Mouse (Mus musculus) forebrain, embryonic 12.5 days (tissue): ENCODE results near the gene 1700029I15Rik. TPM values are rescaled to one million over a fixed set of nuclear protein-coding genes. Genes with fewer than 3 reads are reported as not detected.

Source experiments
- ATAC-seq: fragments of 200-750 bp; cut with Nextera tagmentation; 2 replicates; pipeline ENCODE4 v1.8.0; 2017; ENCODE audit warnings: moderate TSS enrichment; ENCODE audit not compliant: low FRiP score
- H3K27ac ChIP-seq: fragments of 300-500 bp; sonication (generic); 2 replicates; pipeline ENCODE4 v1.5.1; 2016; ENCODE audit warnings: mild to moderate bottlenecking
- H3K27me3 ChIP-seq: fragments of 300-500 bp; sonication (generic); 2 replicates; pipeline ENCODE4 v1.6.1; 2016; ENCODE audit warnings: mild to moderate bottlenecking
- H3K36me3 ChIP-seq: fragments of 300-500 bp; sonication (generic); replicated peaks from 2 replicates; pipeline ENCODE4 v1.6.1; 2016; ENCODE audit warnings: mild to moderate bottlenecking
- H3K4me1 ChIP-seq: fragments of 300-500 bp; sonication (generic); 2 replicates; pipeline ENCODE4 v1.6.1; 2016
- H3K4me2 ChIP-seq: fragments of 300-500 bp; sonication (generic); 2 replicates; pipeline ENCODE4 v1.6.1; 2016; ENCODE audit warnings: mild to moderate bottlenecking, moderate library complexity
- H3K4me3 ChIP-seq: fragments of 300-500 bp; sonication (generic); replicated peaks from 2 replicates; pipeline ENCODE4 v1.5.1; 2016; ENCODE audit warnings: mild to moderate bottlenecking
- H3K9ac ChIP-seq: fragments of 300-500 bp; sonication (generic); 2 replicates; pipeline ENCODE4 v1.6.1; 2016; ENCODE audit warnings: mild to moderate bottlenecking
- H3K9me3 ChIP-seq: fragments of 300-500 bp; sonication (generic); 2 replicates; pipeline ENCODE4 v1.6.1; 2016
- WGBS: fragments of 180-500 bp; shearing (Covaris S2); methylation state at CpG from one replicate; pipeline ENCODE4 v1.1.7; 2016; 5-methylcytosine and 5-hydroxymethylcytosine counted together
- polyA plus RNA-seq: library from polyadenylated mRNA; unstranded; fragments of >200 nt; fragmentation: Nextera tagmentation; extraction: Ambion mirVana; gene quantifications from 2 replicates; pipeline ENCODE4 v1.2.1, GENCODE M21; 2016

The 1700029I15Rik gene
- polyA plus RNA-seq, 1 experiment from 2014 or later: 5.6 TPM

DNA sequence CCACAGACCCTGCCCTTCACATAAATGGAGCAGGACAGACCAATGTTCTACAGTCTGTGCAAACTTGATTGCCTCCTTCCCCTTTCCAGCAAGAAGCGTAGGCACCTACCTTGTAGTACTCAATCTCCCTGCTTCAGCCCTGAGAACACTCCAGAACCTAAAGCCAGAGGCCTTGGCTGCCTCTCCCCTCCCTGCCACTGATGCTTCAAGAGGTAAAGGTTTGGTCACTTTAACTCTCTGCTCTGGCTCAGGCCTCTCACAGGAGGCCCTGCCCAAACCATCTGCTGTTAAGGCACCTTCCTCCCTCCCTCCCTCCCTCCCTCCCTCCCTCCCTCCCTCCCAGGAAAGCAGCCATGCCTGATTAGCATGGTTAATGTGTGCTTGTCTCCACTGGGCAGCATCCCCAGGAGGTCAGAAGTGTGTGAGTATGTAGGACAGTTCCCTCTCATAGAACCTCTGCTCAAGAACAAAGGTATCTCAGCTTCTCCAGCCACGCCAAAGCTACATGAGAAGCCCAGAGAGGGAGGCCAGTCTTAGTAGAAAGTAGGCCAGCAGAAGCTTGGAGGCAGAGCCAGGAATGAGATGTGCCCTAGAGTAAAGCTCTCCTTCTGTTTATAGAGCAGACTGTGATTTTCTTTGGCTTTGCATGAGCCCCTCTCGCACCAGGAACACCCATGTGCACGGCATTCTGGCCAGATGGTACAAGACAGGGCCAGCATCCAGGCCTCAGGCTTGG, 20.4 kb downstream of the 1700029I15Rik start:
- Histone ChIP-seq H3K9ac (no peak overlapping the region), H3K36me3 (peaks cover 32% of the 10 kb centered on the region), H3K9me3 (no peaks in the 10 kb centered on the region), H3K27me3 (no peaks in the 10 kb centered on the region), H3K27ac (no peak overlapping the region), H3K4me3 (no peak overlapping the region), H3K4me1 (peaks cover 39% of the 10 kb centered on the region), H3K4me2 (no peak overlapping the region)
- ATAC-seq: no peak
- WGBS: 82% methylated on average over 4 of the region's 4 CpGs

- Histone ChIP-seq H3K9ac (no peak overlapping the region), H3K27me3 (no peaks in the 10 kb centered on the region), H3K4me1 (peaks cover 33% of the 10 kb centered on the region), H3K4me3 (no peak overlapping the region), H3K9me3 (no peaks in the 10 kb centered on the region), H3K36me3 (peaks cover 43% of the 10 kb centered on the region), H3K4me2 (no peak overlapping the region), H3K27ac (no peak overlapping the region)
- no peak for ATAC-seq
- WGBS: 92% methylated on average over 5 of the region's 5 CpGs
Observed at GRCm38 (mm10) chr2:92403776-92404319, 21.5 kb downstream of the 1700029I15Rik start.

- WGBS: 90% methylated on average over 6 of the region's 6 CpGs
- no peaks in the 10 kb centered on the region for H3K9me3 ChIP-seq
- H3K27me3 ChIP-seq: no peaks in the 10 kb centered on the region
- peaks cover 27% of the 10 kb centered on the region for H3K4me1 ChIP-seq
- H3K9ac ChIP-seq: no peak overlapping the region
- H3K36me3 ChIP-seq: peaks cover 52% of the 10 kb centered on the region
- no peak for ATAC-seq
- no peak overlapping the region for H3K4me3 ChIP-seq
- H3K27ac ChIP-seq: no peak overlapping the region
- H3K4me2 ChIP-seq: no peak overlapping the region
Observed at GRCm38 (mm10) chr2:92404737-92405136, 22.4 kb downstream of the 1700029I15Rik start.

DNA sequence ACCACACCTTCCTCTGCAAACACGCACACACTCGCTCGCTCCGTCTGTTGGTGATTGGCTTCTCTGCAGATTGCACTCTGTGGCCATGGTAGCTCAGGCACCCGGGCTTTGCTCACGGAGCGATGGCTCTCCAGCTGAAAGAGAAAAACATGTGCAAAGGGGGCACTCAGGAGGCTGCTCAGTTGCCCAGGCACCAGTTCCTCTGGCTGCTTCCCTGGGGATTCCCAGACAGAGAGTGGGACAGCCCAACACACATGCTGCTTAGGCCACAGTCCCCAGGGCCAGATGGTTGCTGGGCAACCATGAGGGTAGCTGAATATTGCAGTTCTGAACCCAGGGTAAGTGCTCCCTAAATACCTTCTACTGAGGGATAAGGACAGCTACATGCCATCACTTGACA, 23.3 kb downstream of the 1700029I15Rik start:
- no peak for ATAC-seq
- H3K4me3 ChIP-seq: no peak overlapping the region
- no peaks in the 10 kb centered on the region for H3K27me3 ChIP-seq
- H3K36me3 ChIP-seq: peaks cover 61% of the 10 kb centered on the region
- H3K4me2 ChIP-seq: no peak overlapping the region
- 0 out of 2 replicates have a peak overlapping the region, but pooled peaks have one; percentile 27 for H3K27ac ChIP-seq
- H3K9me3 ChIP-seq: no peaks in the 10 kb centered on the region
- WGBS: 91% methylated on average over 7 of the region's 7 CpGs
- H3K4me1 ChIP-seq: peaks cover 19% of the 10 kb centered on the region
- no peak overlapping the region for H3K9ac ChIP-seq

DNA sequence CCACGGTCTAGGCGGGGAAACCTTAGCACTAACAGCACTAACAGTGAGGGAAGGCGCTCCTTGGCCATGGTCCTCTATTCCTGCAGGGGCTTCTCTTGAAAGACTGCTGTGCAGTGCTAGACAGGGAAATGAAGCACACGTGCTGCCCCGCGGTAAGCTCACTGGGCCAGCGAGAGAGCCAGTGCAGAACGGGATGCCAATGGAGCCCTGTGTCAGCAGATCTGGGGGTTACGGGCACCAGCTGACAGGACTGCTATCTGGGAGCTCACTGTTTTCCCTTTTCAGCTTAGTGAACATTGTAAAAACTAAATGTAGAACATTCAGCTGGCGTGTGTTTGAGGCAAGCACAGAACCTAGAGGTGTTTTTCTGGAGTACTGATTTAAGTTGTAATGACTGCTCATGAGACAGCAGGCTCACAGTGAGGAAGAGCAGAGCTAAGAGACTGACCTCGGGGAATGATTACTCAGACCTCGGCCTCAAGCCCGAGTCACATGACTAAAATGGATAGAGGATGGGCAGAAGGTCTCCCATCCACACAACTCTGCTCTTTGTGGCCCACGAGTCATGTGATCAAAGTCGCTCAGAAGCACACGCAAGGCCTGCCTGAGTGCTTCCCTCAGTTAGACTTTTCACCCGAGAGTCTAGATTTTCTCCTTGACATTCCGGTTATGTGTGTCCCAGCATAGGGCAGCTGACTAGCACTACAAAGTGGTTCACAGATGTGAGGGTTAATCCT, 26.1 kb downstream of the 1700029I15Rik start:
- no peak for ATAC-seq
- Histone ChIP-seq H3K36me3 (peaks cover 89% of the 10 kb centered on the region), H3K4me2 (no peak overlapping the region), H3K27me3 (no peaks in the 10 kb centered on the region), H3K4me3 (no peak overlapping the region), H3K9ac (no peak overlapping the region), H3K27ac (no peak overlapping the region), H3K9me3 (no peaks in the 10 kb centered on the region), H3K4me1 (peaks cover 9% of the 10 kb centered on the region)
- 91% methylated on average over 18 of the region's 18 CpGs for WGBS

DNA sequence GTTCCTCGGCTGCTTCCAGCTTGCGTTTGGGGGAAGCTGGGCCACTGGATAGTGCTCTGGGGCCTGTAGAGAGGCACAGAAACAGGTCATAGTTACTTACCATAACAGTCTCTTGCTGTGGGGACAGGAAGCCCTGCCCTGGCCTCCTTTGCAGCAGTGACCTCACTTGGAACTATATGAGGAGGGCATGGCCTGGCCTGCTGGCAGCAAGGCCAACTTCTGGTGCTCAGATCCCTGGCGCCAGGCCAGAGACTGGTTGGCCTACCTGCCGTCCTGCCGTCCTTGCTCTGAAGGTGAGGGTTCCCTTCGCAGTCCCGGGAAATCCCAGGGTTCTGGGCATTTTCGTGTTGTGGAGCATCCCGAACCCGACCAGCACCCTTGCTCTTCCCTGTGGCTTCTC, 29.4 kb downstream of the 1700029I15Rik start:
- H3K36me3 ChIP-seq: peaks cover 89% of the 10 kb centered on the region
- no peaks in the 10 kb centered on the region for H3K9me3 ChIP-seq
- WGBS: 94% methylated on average over 10 of the region's 10 CpGs
- H3K4me2 ChIP-seq: no peak overlapping the region
- ATAC-seq: no peak
- no peak overlapping the region for H3K9ac ChIP-seq
- H3K4me3 ChIP-seq: no peak overlapping the region
- no peak overlapping the region for H3K27ac ChIP-seq
- no peaks in the 10 kb centered on the region for H3K4me1 ChIP-seq
- H3K27me3 ChIP-seq: no peaks in the 10 kb centered on the region

GRCm38 (mm10) chr2:92421723-92422387, 39.5 kb downstream of the 1700029I15Rik start:
- Histone ChIP-seq H3K27ac (no peak overlapping the region), H3K4me1 (peaks cover 37% of the 10 kb centered on the region), H3K27me3 (no peaks in the 10 kb centered on the region), H3K9me3 (no peaks in the 10 kb centered on the region), H3K4me3 (no peak overlapping the region), H3K9ac (no peak overlapping the region), H3K4me2 (no peak overlapping the region), H3K36me3 (peaks cover 74% of the 10 kb centered on the region)
- no peak for ATAC-seq
- WGBS: 95% methylated on average over 7 of the region's 7 CpGs

GRCm38 (mm10) chr2:92422388-92423135, 40.2 kb downstream of the 1700029I15Rik start:
- Histone ChIP-seq H3K9ac (no peak overlapping the region), H3K9me3 (no peaks in the 10 kb centered on the region), H3K27me3 (no peaks in the 10 kb centered on the region), H3K4me2 (no peak overlapping the region), H3K27ac (no peak overlapping the region), H3K36me3 (peaks cover 69% of the 10 kb centered on the region), H3K4me3 (no peak overlapping the region), H3K4me1 (peaks cover 41% of the 10 kb centered on the region)
- ATAC-seq: no peak
- 83% methylated on average over 10 of the region's 10 CpGs for WGBS

GRCm38 (mm10) chr2:92423156-92423555, 40.8 kb downstream of the 1700029I15Rik start:
- no peak for ATAC-seq
- Histone ChIP-seq H3K9ac (no peak overlapping the region), H3K4me1 (peaks cover 46% of the 10 kb centered on the region), H3K27ac (peak overlapping the region; percentile 89; the same call in 1 of the 2 replicates), H3K9me3 (no peaks in the 10 kb centered on the region), H3K27me3 (no peaks in the 10 kb centered on the region), H3K4me2 (no peak overlapping the region), H3K4me3 (no peak overlapping the region), H3K36me3 (peaks cover 63% of the 10 kb centered on the region)
- WGBS: 94% methylated on average over 9 of the region's 9 CpGs

GRCm38 (mm10) chr2:92423702-92424461, 41.5 kb downstream of the 1700029I15Rik start:
- 81% methylated on average over 9 of the region's 9 CpGs for whole genome bisulfite sequencing
- Histone ChIP-seq H3K9ac (no peak overlapping the region), H3K4me1 (peaks cover 54% of the 10 kb centered on the region), H3K36me3 (peaks cover 56% of the 10 kb centered on the region), H3K27me3 (no peaks in the 10 kb centered on the region), H3K4me2 (no peak overlapping the region), H3K27ac (peak overlapping the region; percentile 89), H3K9me3 (no peaks in the 10 kb centered on the region), H3K4me3 (no peak overlapping the region)
- ATAC-seq: no peak
